Mouse (Mus musculus) monocyte, adult 2 months (primary cell): Measurements from ENCODE around the gene Zdhhc14.

Experiments
- DNase-seq, 2 experiments: peaks; one replicate each; pipeline ENCODE4 v3.0.0; 2022; ENCODE audit warnings: low spot score in 2 of 2, low read depth in 1 of 2

Zdhhc14 gene

DNA sequence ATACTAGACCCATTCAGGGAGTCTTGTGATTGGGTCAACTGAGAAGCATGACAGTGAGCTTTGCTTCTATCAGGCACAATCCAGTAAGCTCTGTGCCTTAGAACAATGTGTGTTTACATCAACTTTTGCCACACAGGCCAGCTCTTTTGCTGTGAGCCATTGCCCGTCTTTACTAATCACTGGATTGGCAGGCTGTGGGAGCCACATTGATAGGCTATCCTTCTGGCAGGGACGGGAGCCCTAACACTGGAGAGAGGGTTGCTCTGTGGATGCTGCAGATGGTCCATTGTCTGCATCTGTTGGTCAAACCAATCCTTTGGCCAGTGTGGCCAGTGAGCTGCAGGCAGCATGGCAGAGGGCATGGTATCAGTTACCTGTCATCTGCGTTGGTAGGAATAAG, 58.8 kb downstream of the Zdhhc14 start:
- no peak for DNase-seq

DNA sequence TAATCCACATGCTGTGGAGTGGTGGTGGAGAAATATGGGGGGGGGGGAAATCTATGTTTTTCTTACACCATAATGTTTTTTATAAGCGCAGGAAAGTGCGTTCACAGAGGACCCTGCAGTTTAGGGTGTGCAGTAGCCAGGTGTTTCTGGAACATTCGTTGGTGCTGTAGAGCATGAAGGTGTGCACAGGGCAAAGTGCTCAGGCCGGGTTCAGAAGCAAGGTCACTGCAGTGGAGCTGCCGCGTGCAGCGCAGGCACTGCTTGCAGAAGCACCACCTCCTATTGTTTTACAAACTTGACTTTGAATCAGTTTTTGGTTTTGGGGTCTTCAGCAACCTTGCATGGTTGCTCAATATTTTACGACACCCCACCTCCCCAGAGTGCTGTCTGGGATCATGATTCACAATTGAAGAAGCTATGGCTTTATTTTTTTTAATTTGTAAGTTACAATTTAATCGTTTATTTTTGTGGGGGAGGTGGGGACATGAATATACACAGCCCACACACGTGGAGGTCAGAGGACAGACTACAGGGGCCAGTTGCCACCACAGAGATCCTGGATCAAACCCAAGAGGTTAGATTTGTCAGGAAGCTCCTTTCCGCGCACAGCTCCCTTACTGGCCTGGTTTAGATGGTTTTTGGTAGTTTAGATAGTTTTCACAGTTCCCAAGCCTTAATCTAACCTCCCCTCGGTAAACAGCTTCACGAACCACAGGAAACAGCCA, 59.8 kb downstream of the Zdhhc14 start:
- DNase-seq, result no peak

DNA sequence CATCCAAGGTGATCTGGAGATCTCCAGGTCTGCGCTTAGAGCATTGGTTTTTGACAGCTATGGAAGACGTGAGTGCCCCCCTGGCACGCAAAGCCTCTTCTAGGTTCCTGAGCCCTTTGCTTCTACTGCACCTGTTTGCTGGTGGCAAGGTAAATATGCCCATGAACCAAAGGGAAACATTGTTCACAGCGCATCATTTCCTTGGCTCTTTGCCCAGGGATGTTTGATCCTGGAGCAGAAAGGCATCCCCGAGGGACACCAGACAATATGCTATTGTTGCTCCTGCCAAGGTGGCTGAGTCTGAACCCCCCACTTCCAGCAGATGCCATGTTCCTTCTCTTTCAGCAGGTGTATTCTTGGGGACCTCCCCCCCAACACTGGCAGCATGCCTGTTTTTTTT, 61.2 kb downstream of the Zdhhc14 start:
- no peak for DNase-seq

DNA sequence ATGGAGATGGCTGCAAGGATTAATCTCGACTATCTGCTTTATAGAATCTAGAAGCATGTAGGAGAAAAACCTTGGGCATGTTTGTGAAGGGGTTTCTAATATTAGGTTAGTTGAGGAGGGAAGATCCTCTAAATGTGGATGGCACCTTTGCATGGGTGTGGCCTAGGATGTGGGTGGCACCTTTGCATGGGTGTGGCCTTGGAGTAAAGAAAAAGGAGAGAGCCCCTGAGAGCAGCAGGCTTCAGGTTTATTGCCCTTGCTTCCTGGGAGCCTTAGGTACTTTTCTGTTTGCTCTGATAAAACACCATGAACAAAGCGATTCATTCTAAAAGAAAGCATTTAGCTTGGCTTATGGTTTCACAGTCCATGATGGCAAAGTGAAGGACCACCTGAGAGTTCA, 62.2 kb downstream of the Zdhhc14 start:
- DNase-seq, result no peak

DNA sequence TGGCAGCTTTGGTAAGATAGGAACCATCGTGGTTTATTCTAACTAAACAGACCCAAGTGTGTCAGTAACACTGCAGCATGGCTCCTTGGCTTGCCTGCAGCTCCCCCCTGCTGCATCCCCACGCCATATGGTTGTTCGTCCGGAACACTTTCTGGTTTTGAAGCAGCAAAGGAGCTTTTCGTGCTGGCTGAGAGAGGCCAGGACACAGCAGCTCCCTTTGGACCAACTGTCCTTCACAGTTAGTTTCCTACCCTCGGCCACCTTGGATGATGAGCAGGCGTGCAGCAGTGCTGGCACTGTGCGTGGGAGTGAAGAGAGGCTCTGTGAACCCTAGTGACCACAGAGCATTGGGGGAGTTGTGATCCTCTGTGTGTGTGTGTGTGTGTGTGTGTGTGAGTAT, 64.2 kb downstream of the Zdhhc14 start:
- no peak for DNase-seq

DNA sequence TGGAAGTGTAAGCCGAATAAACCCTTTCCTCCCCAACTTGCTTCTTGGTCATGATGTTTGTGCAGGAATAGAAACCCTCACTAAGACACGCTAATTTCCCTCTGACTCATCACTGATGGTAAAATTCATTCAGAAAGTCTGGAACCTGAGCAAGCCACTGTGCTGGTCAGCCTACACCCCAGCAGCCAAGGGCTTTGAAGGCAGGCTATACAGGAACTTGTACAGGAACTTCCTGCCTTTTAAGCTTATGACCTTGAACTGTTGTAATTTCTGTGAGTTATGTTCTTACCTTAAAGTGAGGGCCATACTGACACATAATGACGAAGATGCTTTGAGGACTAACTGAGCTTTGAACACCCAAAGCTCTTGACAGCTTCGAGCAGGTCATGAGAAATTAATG, 67.9 kb downstream of the Zdhhc14 start:
- no peak for DNase-seq

DNA sequence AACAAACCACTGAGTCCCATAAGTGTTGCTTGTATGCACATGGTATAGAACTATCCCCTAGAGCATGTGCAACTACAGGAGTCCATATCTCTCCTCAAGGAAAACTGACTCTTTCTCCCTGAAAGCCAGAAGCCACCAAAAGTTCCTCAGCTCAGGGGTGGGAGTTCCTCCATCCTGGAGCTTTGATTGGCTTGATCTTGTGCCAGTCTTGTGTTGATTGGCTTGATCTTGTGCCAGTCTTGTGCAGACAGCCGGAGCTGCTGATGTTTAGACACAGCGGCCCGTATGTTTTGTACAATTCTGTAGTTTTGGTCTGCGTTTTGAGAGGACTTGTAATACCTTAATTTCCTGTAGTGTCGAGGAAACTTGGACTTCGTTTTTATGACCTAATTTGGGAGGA, 70.8 kb downstream of the Zdhhc14 start:
- DNase-seq, result no peak

DNA sequence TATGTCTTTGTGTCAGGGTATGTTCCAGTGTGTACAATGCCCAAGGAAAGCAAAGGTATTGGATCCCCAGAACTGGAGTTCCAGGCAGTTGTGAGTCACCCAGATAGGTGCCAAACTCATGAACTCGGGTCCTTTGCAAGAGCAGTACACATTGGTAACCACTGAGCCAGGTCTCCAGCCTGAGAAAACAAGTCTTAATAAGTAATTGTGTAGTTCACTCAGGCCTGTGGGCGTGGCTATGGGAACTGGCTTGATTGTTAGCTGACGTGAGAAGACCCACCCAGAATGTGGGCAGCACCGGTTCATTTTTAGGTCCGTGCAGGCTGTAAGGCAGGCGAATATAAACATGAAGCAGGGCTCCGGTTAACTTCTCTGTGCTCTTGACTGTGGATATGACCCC, 73.6 kb downstream of the Zdhhc14 start:
- DNase-seq, result no peak

DNA sequence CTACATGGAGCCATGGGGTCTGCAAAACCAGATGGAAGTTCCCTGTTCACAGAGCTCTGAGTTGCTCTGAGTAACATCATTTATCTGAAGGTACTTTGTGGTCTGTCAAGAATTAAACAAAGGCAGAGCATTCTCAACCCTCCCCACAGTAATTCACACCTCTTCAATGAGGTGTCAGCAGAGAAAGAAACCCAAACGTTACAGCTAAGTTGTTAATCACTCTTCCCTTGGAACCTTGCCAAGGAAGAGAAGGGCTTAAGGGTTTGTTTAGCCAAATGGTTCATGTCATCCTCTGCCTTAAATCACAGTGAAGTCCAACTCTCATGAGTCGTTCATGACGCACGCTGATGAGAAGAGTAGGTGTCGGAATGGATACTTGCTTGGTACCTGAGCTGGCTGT, 75.6 kb downstream of the Zdhhc14 start:
- DNase-seq, result no peak

DNA sequence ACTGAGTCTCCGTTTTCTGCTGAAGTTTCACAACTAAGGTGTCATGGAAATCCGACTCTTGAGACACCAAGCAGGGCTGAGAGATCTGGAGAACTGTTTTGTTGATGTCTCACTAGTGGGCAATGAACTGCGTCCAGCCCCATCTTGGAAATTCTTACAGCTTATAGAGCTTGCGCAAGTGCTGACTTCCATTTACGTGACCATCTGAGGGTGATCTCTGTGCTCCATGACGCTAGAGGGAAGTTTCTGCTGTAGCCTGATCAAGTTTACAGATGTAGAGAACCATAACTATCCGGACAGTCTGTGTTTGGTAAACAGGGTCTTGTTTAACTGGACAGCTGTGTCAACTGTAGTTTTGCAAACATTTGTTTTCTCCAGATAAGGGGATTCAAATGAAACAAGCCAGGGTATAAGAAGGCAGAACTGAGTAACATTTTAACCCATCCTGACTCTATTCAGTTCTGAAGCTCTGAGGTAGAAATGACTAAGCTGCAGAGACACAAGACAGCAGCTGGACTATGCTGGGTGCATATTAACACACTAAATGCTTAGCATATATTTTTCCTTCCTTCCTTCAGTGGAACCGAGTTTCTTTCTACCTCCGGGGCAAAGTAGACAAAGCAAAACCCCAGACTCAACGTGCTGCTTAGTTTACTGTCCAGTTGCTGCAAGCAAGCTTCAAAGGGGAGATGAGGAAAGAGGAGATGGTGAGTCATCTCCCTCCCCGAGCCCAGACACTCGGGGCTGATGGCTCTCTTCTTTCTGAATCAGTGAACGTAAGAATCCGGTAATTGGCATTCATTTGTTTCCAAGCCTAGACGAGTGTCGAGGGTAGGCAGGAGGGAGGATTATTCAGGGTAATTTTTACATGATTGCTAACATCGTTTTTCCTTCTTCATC, 77.0 kb downstream of the Zdhhc14 start:
- no peak for DNase-seq

DNA sequence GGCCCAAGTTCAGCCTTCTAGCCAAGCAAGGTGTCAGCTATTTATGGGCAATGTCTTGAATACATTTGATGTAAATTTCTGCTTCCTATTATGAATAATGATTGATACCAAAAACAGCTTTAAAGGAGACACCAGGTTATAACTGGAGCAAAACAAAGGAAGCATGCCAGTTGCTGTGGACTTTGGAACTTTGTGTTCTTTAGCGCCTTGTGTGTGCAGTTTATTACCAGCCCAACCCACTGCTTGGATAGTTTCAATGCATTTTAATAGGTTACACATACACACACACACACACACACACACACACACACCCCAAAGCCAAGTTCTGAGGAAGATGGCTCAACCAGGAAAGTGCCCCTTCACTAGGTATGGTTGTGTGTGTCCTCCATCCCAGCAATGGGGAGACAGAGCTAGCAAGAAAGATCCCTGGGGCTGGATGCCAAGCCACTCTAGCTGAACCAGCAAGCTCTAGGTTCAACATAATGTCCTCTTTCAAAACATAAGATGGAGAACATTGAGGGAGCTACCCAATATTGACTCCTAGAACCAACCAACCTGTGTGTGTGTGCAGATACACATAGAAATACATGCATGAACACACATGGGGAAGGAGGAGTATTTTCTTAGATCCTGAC, 79.9 kb downstream of the Zdhhc14 start:
- no peak for DNase-seq

DNA sequence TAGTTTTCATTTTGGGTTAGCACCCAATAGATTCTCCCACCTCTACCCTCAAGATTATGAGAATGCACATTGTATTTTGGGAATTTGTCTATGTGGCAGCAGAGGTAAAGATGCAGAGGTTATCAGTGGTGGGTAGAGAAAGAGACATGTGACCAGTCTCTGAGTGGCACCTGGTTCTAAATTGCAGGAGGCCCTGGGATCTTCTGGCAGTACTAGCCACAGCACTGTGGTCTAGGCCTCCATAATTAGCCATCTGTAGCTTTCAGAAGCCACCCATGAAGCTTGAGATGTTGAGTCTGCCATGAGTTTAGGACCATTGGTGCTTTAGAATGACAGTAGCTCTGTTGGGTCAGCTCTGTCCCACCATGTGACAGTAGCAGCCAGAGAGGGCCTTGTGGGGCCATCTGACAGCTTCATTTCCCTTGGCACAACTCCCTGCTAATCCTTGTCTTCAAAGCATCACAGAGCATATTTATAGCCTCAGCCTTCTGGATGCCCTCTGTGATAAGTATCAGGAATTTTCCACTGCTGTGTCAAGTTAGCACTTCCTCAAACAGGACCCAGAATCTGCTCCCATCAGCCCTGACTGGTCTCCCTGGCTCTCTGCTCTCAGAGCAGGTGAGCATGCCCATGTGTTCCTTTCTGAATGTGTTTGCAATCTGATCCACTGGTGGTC, 80.5 kb downstream of the Zdhhc14 start:
- DNase-seq, result no peak

DNA sequence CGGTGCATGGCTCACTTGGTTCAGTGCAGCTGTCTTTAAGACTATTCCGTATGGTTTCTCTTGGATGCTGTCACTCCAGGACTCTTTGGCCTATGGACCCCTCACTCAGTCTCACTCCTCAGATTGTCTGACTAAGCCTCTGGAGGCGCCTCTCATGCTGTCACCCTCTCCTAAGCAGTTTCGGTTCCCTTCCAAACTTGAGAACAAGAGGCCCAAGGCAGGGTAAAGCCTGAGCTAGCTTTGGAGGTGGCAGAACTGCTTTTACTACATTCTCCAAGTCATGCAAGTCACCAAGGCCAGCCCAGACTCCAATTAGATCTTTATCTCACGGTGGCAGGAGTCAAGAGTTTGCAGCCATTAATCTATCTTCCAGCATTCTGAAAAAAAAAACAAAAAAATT, 82.3 kb downstream of the Zdhhc14 start:
- DNase-seq, result peak; percentile 18 to 34

DNA sequence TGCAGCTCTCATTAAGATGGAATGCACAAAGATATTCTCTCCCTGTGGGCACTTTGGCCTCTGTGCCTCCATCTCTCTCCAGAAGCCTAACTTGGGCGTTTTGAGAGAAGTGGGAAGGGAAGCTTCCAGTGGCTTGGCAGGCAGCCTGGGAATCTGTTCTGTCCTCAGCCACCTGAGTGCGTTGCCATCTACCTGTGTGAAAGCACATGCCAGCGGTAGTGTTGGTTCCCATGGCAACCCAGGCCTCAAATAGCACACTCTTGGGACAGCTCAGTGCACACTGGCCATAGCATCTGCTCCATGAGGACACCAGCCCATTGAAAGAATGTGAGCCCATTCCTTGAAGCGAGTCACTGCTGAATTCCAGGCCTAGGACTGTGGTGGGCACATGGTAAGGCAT, 83.2 kb downstream of the Zdhhc14 start:
- DNase-seq, result no peak

DNA sequence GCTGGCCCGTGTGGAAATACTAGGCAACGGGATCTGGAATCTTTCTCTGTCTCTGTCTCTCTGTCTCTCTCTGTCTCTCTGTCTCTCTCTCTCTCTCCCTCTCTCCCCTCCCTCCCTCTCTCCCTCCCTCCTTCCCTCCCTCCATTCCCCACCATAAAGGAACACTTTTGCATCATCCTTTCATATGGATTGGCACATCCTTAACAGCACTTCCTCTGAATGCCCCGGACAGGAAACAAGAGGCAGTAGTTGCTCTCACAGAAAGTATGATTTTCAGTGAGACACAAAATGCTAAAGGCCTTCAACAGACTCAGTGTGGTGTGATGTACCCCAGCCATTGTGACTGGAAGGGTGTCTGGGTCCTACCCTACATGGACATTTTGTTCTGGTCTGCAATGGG, 89.9 kb downstream of the Zdhhc14 start:
- DNase-seq, result no peak

DNA sequence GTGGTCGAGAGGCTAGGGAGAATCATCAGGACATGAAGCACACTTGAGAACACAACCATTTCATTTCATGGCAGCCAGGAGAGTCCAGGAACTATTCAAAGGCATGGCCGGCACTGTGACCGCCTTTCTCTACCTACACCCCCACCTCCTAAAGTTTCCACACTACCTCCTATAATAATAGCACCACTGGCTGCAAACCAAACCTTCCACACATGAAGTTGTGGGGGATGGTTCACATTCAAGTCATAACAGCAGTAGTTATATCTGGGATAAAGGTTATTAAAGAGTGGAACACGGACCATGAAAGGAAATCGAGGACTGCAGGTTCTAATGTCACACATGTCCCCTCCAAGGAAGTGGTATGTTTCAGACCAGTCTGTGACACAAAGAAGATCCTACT, 90.6 kb downstream of the Zdhhc14 start:
- no peak for DNase-seq

DNA sequence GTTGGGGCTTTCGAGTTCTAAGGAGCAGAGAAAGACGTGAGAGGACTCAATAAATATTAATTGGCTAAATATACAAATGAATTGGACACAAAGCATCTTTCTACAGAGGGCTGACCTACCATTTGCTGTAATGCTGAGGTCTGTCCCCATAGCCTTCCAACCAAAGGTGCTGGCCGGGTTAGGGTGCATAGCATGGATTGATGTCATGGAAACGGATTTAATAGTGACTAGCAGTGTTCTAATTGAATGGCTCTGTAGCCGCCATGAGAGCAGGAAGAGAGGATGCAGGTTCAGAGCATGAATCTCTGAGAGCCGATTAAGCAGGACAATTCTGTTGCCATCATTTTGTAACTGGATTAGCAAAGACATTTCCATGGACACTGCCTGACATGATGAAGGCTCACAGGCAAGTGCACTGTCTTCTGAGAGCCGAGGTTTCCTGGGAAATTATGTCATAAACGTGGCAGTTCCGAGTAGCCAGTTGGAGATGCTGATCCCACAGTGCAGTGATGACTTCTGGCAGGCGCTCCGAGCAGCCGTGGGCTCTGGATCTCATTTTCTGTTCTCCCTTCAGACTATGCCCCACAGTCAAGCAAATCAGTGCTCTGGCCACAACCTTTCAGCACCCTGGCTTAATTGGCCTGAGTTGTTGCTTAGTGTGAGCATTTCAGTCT, 91.3 kb downstream of the Zdhhc14 start:
- no peak for DNase-seq

DNA sequence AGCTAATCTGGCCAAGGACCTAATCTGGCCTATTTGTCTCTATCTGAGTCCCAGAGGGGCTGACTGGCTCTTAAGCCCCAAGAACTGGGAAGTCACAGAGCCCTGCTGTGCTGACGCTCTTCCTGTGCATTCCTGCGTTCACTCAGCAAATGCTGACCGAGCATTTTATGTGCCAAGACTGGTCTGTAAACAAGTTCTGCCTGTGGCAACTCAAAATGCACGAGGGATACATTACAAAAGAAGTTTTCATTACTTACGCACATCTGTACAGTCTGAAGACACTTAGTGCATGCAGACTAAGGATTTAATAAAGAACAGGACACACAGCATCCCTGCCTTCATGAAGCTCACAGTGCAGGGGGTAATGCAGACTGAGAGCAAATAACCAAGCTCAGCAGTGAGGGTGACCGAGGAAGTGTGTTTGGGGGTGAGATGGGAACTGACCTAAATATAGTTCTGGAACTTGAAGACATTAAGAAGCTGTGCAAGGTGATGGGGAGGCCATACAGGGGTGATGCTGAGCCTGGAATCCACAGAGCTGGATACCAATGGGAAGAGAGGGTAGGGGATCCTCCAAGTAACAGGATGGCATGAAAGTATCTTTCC, 99.3 kb downstream of the Zdhhc14 start:
- no peak for DNase-seq

DNA sequence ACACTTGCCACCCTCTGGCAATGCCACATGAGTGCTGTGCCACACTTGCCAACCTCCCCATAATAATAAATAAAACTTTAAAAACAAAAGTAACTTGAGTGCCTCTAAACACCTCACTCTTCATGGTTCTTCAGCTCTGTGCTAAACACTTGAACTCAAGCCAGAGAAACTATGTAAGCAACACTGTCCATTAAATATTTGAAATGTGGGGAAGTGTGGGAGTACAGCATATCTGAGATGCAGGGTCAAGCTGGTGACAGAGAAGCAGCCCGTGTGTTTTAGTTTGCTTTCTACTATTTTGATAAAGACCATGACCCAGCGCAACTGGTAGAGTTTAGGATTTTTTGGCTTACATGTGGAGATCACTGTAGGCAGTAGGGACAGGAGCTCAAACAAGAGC, 100.7 kb downstream of the Zdhhc14 start:
- DNase-seq, result no peak

DNA sequence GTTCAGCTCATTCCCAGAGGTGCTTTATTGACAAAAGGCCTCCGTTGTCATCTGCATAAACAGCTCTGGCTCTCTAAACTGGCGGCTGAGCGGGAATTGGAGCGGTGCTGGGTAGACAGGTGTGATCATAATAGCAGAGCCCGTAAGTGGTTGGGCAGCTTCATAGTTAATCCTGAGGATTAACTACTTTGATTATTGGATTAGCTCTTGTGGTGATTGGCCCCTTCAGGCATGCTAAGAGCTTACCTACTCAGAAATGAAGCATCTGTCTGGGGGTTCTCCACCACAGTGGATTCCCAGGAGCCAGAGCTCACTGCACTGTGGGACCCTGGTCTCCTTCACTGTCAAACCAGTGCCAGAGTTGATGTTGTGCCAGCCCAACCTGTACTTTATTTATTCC, 102.7 kb downstream of the Zdhhc14 start:
- no peak for DNase-seq

DNA sequence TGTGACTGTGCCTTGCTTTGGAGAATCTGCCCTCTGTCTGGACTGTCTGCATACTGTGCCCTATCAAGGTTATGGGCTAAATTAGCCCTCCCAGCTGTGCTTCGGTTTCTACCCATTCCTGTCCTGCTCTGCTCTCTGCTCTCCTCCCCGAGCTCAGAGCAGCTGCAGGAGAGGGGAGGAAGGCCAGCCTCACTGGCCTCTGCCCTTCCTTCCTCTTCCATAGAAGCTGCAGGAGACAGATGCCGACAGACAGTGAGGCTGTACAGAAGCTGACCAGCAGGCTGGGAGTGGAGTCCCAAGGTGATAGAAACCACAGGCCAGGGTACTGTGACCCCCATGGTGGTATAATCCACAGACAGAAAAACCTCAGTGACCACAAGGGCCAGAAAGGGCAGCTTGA, 104.1 kb downstream of the Zdhhc14 start:
- no peak for DNase-seq
